Mouse (Mus musculus) forebrain, embryonic 11.5 days (tissue): Measurements from ENCODE around the gene Mpped2. TPM values are rescaled to one million over a fixed set of nuclear protein-coding genes. Genes with fewer than 3 reads are reported as not detected.

ENCODE experiments used
- ATAC-seq: fragments of 200-750 bp; cut with Nextera tagmentation; replicated peaks from 2 replicates; pipeline ENCODE4 v1.8.0; 2017; ENCODE audit warnings: moderate TSS enrichment; ENCODE audit not compliant: low FRiP score
- DNase-seq: peaks from one replicate; pipeline ENCODE4 v3.0.0-alpha.2; 2017; ENCODE audit warnings: low spot score
- H3K27ac ChIP-seq: fragments of 300-500 bp; sonication (generic); 2 replicates; pipeline ENCODE4 v1.5.1; 2014; ENCODE audit warnings: low read depth, low read length
- H3K27me3 ChIP-seq: fragments of 300-500 bp; sonication (generic); 2 replicates; pipeline ENCODE4 v1.6.1; 2014; ENCODE audit warnings: mild to moderate bottlenecking, low read length, mixed read lengths; ENCODE audit not compliant: control insufficient read depth, insufficient read depth
- H3K36me3 ChIP-seq: fragments of 300-500 bp; sonication (generic); 2 replicates; pipeline ENCODE4 v1.6.1; 2014; ENCODE audit warnings: mild to moderate bottlenecking, low read length, moderate library complexity, mixed read lengths; ENCODE audit not compliant: control insufficient read depth, insufficient read depth
- H3K4me1 ChIP-seq: fragments of 300-500 bp; sonication (generic); replicated peaks from 2 replicates; pipeline ENCODE4 v1.6.1; 2014; ENCODE audit warnings: low read length, mixed read lengths; ENCODE audit not compliant: control insufficient read depth, insufficient read depth
- H3K4me2 ChIP-seq: fragments of 300-500 bp; sonication (generic); 2 replicates; pipeline ENCODE4 v1.6.1; 2014; ENCODE audit warnings: low read depth, mild to moderate bottlenecking, low read length, moderate library complexity, mixed read lengths; ENCODE audit not compliant: severe bottlenecking
- H3K4me3 ChIP-seq: fragments of 300-500 bp; sonication (generic); 2 replicates; pipeline ENCODE4 v1.5.1; 2014; ENCODE audit warnings: low read depth, low read length
- H3K9ac ChIP-seq: fragments of 300-500 bp; sonication (generic); 2 replicates; pipeline ENCODE4 v1.6.1; 2014; ENCODE audit warnings: low read length
- H3K9me3 ChIP-seq: fragments of 300-500 bp; sonication (generic); 2 replicates; pipeline ENCODE4 v1.6.1; 2016; ENCODE audit warnings: low read length, mixed read lengths; ENCODE audit not compliant: control insufficient read depth
- WGBS: fragments of 180-500 bp; shearing (Covaris S2); extraction: QIAGEN DNeasy Blood & Tissue Kit; methylation state at CpG from one replicate; pipeline ENCODE4 v1.1.7; 2014; 5-methylcytosine and 5-hydroxymethylcytosine counted together
- polyA plus RNA-seq: library from polyadenylated mRNA; unstranded; fragments of >200 nt; fragmentation: Nextera tagmentation; extraction: Ambion mirVana; gene quantifications from 2 replicates; pipeline ENCODE4 v1.2.1, GENCODE M21; 2014

Mpped2 gene
- polyA plus RNA-seq, 1 experiment from 2014 or later, result 102 TPM

DNA sequence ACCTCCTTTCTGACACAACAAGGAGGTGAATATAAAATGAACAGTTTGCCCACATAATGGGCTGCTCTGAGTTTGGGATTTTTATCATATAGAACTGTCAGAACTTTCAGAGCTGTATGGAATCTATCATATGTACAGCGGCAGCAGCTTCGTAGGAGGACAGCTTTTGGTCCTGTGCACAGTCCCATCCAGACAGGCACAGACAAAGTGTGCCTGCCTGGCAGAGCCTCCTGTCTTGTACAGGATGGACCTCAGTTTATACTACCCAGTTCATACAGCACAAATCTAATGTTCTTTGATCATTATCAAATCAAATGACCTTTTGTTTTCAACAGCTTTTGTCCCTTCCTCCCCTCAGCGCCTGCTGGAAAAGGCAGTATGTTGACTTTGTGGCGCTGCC is 136.4 kb downstream of the Mpped2 start:
- Histone ChIP-seq H3K27me3 (no peaks in the 10 kb centered on the region), H3K27ac (no peak overlapping the region), H3K9ac (no peak overlapping the region), H3K36me3 (no peaks in the 10 kb centered on the region), H3K9me3 (no peaks in the 10 kb centered on the region), H3K4me3 (no peak overlapping the region), H3K4me1 (peaks cover 6% of the 10 kb centered on the region; the same call in 1 of the 2 replicates), H3K4me2 (no peak overlapping the region)
- 70% methylated on average over 4 of the region's 4 CpGs for WGBS
- ATAC-seq, result no peak
- DNase-seq, result no peak

DNA sequence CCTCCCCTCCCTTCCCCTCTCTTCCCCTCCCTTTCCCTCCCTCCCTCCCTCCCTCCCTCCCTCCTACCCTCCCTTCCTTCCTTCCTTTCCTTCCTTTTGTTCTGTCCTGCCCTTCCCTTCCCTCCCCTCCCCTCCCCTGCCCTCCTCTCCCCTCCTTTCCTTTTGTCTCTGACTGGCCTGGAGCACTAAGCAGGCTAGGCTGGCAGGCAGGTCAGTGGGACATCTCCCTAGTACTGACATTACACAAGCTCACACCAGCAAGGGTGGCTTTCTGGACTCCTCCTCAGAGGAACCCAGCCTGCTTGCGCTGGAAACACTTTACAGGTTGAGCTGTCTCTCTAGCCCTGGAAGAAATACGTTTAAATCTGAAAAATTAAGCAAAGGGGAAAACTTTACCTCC is 139.5 kb downstream of the Mpped2 start:
- DNase-seq, result no peak
- no peak overlapping the region for H3K4me2 ChIP-seq
- H3K4me3 ChIP-seq, result no peak overlapping the region
- WGBS, result 51% methylated on average over 2 of the region's 2 CpGs
- no peaks in the 10 kb centered on the region for H3K9me3 ChIP-seq
- no peaks in the 10 kb centered on the region for H3K36me3 ChIP-seq
- H3K9ac ChIP-seq, result no peak overlapping the region
- no peak overlapping the region for H3K27ac ChIP-seq
- H3K27me3 ChIP-seq, result no peaks in the 10 kb centered on the region
- peaks cover 6% of the 10 kb centered on the region; the same call in 1 of the 2 replicates for H3K4me1 ChIP-seq
- no peak for ATAC-seq

GRCm38 (mm10) chr2:106833212-106833611 is 140.1 kb downstream of the Mpped2 start:
- Histone ChIP-seq H3K9me3 (no peaks in the 10 kb centered on the region), H3K4me1 (peaks cover 6% of the 10 kb centered on the region; the same call in 1 of the 2 replicates), H3K36me3 (no peaks in the 10 kb centered on the region), H3K27me3 (no peaks in the 10 kb centered on the region), H3K4me2 (no peak overlapping the region), H3K4me3 (no peak overlapping the region), H3K9ac (no peak overlapping the region), H3K27ac (no peak overlapping the region)
- 80% methylated on average over 5 of the region's 5 CpGs for WGBS
- DNase-seq, result no peak
- no peak for ATAC-seq

GRCm38 (mm10) chr2:106835321-106835720 is 142.3 kb downstream of the Mpped2 start:
- 34% methylated on average over 8 of the region's 8 CpGs for WGBS
- H3K36me3 ChIP-seq, result no peaks in the 10 kb centered on the region
- H3K27ac ChIP-seq, result no peak overlapping the region
- ATAC-seq (no peak), DNase-seq (no peak)
- H3K4me3 ChIP-seq, result no peak overlapping the region
- no peak overlapping the region for H3K4me2 ChIP-seq
- no peak overlapping the region for H3K9ac ChIP-seq
- H3K4me1 ChIP-seq, result no peaks in the 10 kb centered on the region; the same call in 1 of the 2 replicates
- H3K9me3 ChIP-seq, result no peaks in the 10 kb centered on the region
- no peaks in the 10 kb centered on the region for H3K27me3 ChIP-seq

DNA sequence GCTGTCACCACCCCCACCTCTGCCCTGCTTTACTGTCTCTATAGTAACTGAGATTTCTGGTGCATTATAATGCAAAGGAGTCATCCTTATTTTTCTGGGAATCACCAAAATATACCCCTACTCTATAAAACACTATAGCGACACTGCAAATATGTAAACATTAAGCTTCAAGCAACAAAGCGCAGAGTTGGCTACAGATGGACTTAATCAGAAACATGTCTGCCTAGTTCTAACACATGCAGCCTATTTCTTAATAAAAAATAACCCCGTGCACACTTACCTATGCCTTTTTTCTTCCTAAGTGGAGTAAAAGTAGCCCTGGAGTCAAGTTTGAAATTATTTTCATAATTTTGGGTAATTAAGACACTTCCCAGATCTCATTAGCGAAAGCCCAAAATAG is 144.2 kb downstream of the Mpped2 start:
- no peak overlapping the region for H3K4me3 ChIP-seq
- H3K36me3 ChIP-seq, result no peaks in the 10 kb centered on the region
- 85% methylated on average over 4 of the region's 4 CpGs for WGBS
- no peak overlapping the region for H3K4me2 ChIP-seq
- ATAC-seq, result no peak
- no peaks in the 10 kb centered on the region for H3K9me3 ChIP-seq
- no peak overlapping the region for H3K27ac ChIP-seq
- H3K27me3 ChIP-seq, result no peaks in the 10 kb centered on the region
- no peaks in the 10 kb centered on the region; the same call in 1 of the 2 replicates for H3K4me1 ChIP-seq
- peak; percentile 42 for DNase-seq
- no peak overlapping the region for H3K9ac ChIP-seq

- Histone ChIP-seq H3K27ac (no peak overlapping the region), H3K9ac (no peak overlapping the region), H3K4me1 (no peaks in the 10 kb centered on the region; the same call in 1 of the 2 replicates), H3K4me3 (no peak overlapping the region), H3K36me3 (no peaks in the 10 kb centered on the region), H3K9me3 (no peaks in the 10 kb centered on the region), H3K27me3 (no peaks in the 10 kb centered on the region), H3K4me2 (no peak overlapping the region)
- ATAC-seq (peak; percentile 44; the same call in 1 of the 2 replicates), DNase-seq (peak; percentile 41)
- WGBS, result 80% methylated on average over 9 of the region's 9 CpGs
Measured at GRCm38 (mm10) chr2:106844147-106844546, 151.1 kb downstream of the Mpped2 start.

DNA sequence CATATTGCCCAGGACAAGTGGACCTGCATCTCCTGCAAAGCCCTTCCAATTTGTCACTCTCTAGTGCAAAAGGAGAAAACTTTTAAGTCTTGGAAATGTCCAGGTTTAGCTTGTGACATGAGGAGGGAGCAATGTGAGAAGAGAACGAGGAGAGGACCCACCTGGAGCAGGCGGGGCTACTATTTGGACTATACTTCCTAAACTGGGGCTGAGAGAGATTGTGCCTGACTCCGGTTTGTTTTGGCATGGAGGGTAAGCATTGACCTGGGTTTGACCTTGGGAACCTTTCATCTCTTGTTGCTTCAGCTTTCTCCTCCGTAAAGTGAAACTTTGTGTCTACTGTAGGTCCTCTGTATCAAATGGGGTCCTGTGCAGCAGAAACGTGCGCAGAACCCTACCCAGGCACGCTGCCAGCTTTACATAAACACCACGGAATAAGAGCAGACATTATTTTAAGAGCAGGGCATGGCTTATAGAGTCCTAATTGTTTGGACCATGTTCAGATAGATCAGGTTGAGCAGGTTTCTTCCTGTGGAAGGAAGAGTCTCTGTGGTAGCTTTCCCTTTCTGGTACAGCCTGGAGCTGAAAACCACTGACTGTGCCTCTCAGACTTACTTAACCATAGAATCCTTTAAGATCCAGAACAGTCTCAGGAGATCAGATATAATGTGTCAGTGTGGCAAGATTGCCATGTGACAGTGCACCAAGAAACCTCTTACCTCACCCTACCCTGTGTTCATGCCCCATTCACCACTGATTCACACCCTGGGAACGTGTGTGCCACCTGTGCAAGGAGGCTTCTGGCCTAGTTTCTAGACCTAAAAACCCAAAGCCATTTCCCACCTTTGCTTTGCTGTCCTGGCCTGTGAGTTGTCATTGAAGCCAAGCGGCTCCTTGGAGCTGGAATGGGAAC is 152.0 kb downstream of the Mpped2 start:
- no peak overlapping the region for H3K27ac ChIP-seq
- no peaks in the 10 kb centered on the region for H3K27me3 ChIP-seq
- H3K9me3 ChIP-seq, result no peaks in the 10 kb centered on the region
- WGBS, result 80% methylated on average over 10 of the region's 10 CpGs
- ATAC-seq, result no peak
- H3K9ac ChIP-seq, result no peak overlapping the region
- H3K4me3 ChIP-seq, result no peak overlapping the region
- H3K36me3 ChIP-seq, result no peaks in the 10 kb centered on the region
- H3K4me1 ChIP-seq, result peaks cover 6% of the 10 kb centered on the region; the same call in 1 of the 2 replicates
- no peak overlapping the region for H3K4me2 ChIP-seq
- peak; percentile 19 for DNase-seq

- Histone ChIP-seq H3K27me3 (no peaks in the 10 kb centered on the region), H3K4me3 (no peak overlapping the region), H3K9me3 (no peaks in the 10 kb centered on the region), H3K9ac (no peak overlapping the region), H3K36me3 (no peaks in the 10 kb centered on the region), H3K4me2 (no peak overlapping the region), H3K27ac (no peak overlapping the region), H3K4me1 (peaks cover 7% of the 10 kb centered on the region; the same call in 1 of the 2 replicates)
- DNase-seq, result no peak
- ATAC-seq, result no peak
- WGBS, result 57% methylated on average over 4 of the region's 4 CpGs
Measured at GRCm38 (mm10) chr2:106846511-106846910, 153.4 kb downstream of the Mpped2 start.
